Mouse (Mus musculus) intestine, embryonic 14.5 days (tissue): ENCODE measurements at regions not wholly inside any gene's neighbourhood (a gene's known extent, or its start where the extent isn't known, plus 50 kb on each side); places are given as distances from the start of the nearest gene placed in this dataset.

Source experiments
- ATAC-seq: fragments of 200-750 bp; cut with Nextera tagmentation; replicated peaks from 2 replicates; pipeline ENCODE4 v1.8.0; 2017; ENCODE audit warnings: low read depth, moderate number of reproducible peaks, moderate TSS enrichment, moderate library complexity; ENCODE audit not compliant: low FRiP score, low TSS enrichment
- DNase-seq: peaks from one replicate; pipeline ENCODE4 v3.0.0-alpha.2; 2018; ENCODE audit warnings: low spot score
- H3K27ac ChIP-seq: fragments of 300-500 bp; sonication (generic); 2 replicates; pipeline ENCODE4 v1.5.1; 2014; ENCODE audit warnings: low read depth, mild to moderate bottlenecking, control low read depth
- H3K27me3 ChIP-seq: fragments of 300-500 bp; sonication (generic); replicated peaks from 2 replicates; pipeline ENCODE4 v1.6.1; 2014; ENCODE audit warnings: low read length, control low read depth; ENCODE audit not compliant: control insufficient read depth, insufficient read depth
- H3K36me3 ChIP-seq: fragments of 300-500 bp; sonication (generic); 2 replicates; pipeline ENCODE4 v1.6.1; 2014; ENCODE audit warnings: low read length, control low read depth; ENCODE audit not compliant: control insufficient read depth, insufficient read depth
- H3K4me1 ChIP-seq: fragments of 300-500 bp; sonication (generic); replicated peaks from 2 replicates; pipeline ENCODE4 v1.6.1; 2014; ENCODE audit warnings: low read length, control low read depth, mixed read lengths; ENCODE audit not compliant: control insufficient read depth, insufficient read depth
- H3K4me2 ChIP-seq: fragments of 300-500 bp; sonication (generic); 2 replicates; pipeline ENCODE4 v1.6.1; 2014; ENCODE audit warnings: low read length
- H3K4me3 ChIP-seq: fragments of 300-500 bp; sonication (generic); 2 replicates; pipeline ENCODE4 v1.5.1; 2014; ENCODE audit warnings: low read depth, low read length, control low read depth, mixed read lengths
- H3K9ac ChIP-seq: fragments of 300-500 bp; sonication (generic); 2 replicates; pipeline ENCODE4 v1.6.1; 2014; ENCODE audit warnings: mild to moderate bottlenecking, low read length
- H3K9me3 ChIP-seq: fragments of 300-500 bp; sonication (generic); 2 replicates; pipeline ENCODE4 v1.6.1; 2016; ENCODE audit warnings: low read length, control low read depth; ENCODE audit not compliant: control insufficient read depth
- WGBS: fragments of 180-500 bp; shearing (Covaris S2); extraction: QIAGEN DNeasy Blood & Tissue Kit; methylation state at CpG from one replicate; pipeline ENCODE4 v1.1.7; 2014; 5-methylcytosine and 5-hydroxymethylcytosine counted together

- WGBS: 61% methylated on average over 12 of the region's 12 CpGs
- no peaks in the 10 kb centered on the region for H3K9me3 ChIP-seq
- H3K4me3 ChIP-seq: no peak overlapping the region
- ATAC-seq: no peak
- H3K36me3 ChIP-seq: no peaks in the 10 kb centered on the region
- no peak overlapping the region for H3K9ac ChIP-seq
- no peaks in the 10 kb centered on the region for H3K27me3 ChIP-seq
- H3K4me1 ChIP-seq: no peaks in the 10 kb centered on the region
- no peak overlapping the region for H3K4me2 ChIP-seq
- DNase-seq: no peak
- no peak overlapping the region for H3K27ac ChIP-seq
These were observed 51.2 kb upstream of the Rap1b start for GRCm38 (mm10) chr10:117896911-117897643.

- Histone ChIP-seq H3K36me3 (no peaks in the 10 kb centered on the region), H3K4me2 (no peak overlapping the region), H3K9me3 (no peaks in the 10 kb centered on the region), H3K4me3 (no peak overlapping the region), H3K27ac (no peak overlapping the region), H3K9ac (no peak overlapping the region), H3K4me1 (no peaks in the 10 kb centered on the region), H3K27me3 (no peaks in the 10 kb centered on the region)
- WGBS: 80% methylated on average over 5 of the region's 5 CpGs
- DNase-seq (no peak), ATAC-seq (no peak)
These were observed 51.9 kb upstream of the Rap1b start for GRCm38 (mm10) chr10:117897766-117898165.

DNA sequence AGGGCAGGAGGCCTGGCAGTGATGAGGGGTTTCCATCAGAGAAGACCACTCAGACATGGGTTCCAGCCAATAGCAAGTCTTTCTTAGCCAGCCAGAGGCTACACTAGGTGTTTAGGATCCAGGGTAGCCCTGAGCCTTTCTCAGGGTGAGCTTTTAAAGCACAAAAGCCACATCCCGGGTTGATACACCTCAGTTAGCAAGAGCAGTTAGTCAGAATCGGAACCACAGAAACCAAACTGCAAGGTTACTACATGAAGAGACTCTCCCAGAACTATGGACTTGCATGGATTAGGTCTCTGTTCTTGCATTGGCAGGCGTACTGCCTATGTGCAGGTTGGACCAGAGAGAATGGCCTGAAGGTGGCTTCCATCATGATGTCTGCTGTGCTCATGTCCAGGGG lies 52.6 kb upstream of the Rap1b start:
- no peak overlapping the region for H3K27ac ChIP-seq
- H3K4me1 ChIP-seq: no peaks in the 10 kb centered on the region
- ATAC-seq: no peak
- H3K27me3 ChIP-seq: no peaks in the 10 kb centered on the region
- WGBS: 89% methylated on average over 3 of the region's 3 CpGs
- H3K4me2 ChIP-seq: no peak overlapping the region
- no peak overlapping the region for H3K9ac ChIP-seq
- H3K4me3 ChIP-seq: no peak overlapping the region
- H3K36me3 ChIP-seq: no peaks in the 10 kb centered on the region
- no peak for DNase-seq
- no peaks in the 10 kb centered on the region for H3K9me3 ChIP-seq

GRCm38 (mm10) chr10:117899410-117899935 lies 53.6 kb upstream of the Rap1b start:
- no peaks in the 10 kb centered on the region for H3K27me3 ChIP-seq
- H3K4me2 ChIP-seq: no peak overlapping the region
- H3K9ac ChIP-seq: no peak overlapping the region
- DNase-seq (no peak), ATAC-seq (no peak)
- no peak overlapping the region for H3K27ac ChIP-seq
- H3K4me3 ChIP-seq: no peak overlapping the region
- no peaks in the 10 kb centered on the region for H3K9me3 ChIP-seq
- WGBS: 36% methylated on average over 13 of the region's 13 CpGs
- H3K4me1 ChIP-seq: no peaks in the 10 kb centered on the region
- H3K36me3 ChIP-seq: no peaks in the 10 kb centered on the region

- peak; percentile 68 for ATAC-seq
- peak overlapping the region; percentile 33 for H3K4me3 ChIP-seq
- H3K9me3 ChIP-seq: no peaks in the 10 kb centered on the region
- H3K36me3 ChIP-seq: no peaks in the 10 kb centered on the region
- peak; percentile 83 for DNase-seq
- H3K27me3 ChIP-seq: no peaks in the 10 kb centered on the region
- H3K4me1 ChIP-seq: peaks cover 6% of the 10 kb centered on the region; the same call in 1 of the 2 replicates
- peak overlapping the region; percentile 92 for H3K27ac ChIP-seq
- H3K9ac ChIP-seq: peak overlapping the region; percentile 48
- peak overlapping the region; percentile 57 for H3K4me2 ChIP-seq
- 7% methylated on average over 27 of the region's 27 CpGs for WGBS
These were observed 59.9 kb upstream of the Rap1b start for GRCm38 (mm10) chr10:117905666-117906266.

DNA sequence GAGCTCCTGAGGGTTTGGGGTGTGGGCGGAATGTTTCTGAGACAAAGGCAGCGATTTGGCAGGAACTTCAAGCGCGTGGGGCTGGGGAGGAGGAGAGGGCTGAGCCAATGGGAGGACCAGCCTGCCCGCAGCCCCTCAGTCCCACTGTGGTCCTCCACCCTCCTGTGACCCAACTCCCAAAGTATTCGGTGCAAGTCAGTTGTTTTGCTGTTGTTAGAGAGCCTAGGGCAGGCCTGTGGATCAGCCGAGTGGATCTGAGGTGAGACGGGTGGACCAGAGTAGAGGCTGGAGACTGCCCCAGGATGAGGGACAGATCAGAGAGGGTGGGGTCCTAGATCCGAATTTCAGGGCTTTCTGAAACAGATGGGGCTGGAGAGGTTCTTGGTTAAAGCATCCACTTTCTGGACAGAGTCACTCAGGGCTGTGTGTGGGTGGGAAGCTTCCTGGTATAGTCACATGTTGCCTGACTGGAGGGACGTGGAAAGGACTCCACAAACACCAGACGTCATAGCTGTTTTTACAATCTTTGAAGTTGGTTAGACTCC lies 60.5 kb upstream of the Rap1b start:
- DNase-seq (peak; percentile 77), ATAC-seq (peak; percentile 86)
- Histone ChIP-seq H3K4me3 (peak overlapping the region; percentile 33), H3K36me3 (no peaks in the 10 kb centered on the region), H3K9me3 (no peaks in the 10 kb centered on the region), H3K27ac (peak overlapping the region; percentile 92), H3K4me2 (peak overlapping the region; percentile 57), H3K4me1 (peaks cover 6% of the 10 kb centered on the region; the same call in 1 of the 2 replicates), H3K27me3 (no peaks in the 10 kb centered on the region), H3K9ac (peak overlapping the region; percentile 48)
- 20% methylated on average over 11 of the region's 11 CpGs for WGBS

- no peaks in the 10 kb centered on the region for H3K9me3 ChIP-seq
- peaks cover 6% of the 10 kb centered on the region; the same call in 1 of the 2 replicates for H3K4me1 ChIP-seq
- H3K4me2 ChIP-seq: no peak overlapping the region
- H3K27ac ChIP-seq: no peak overlapping the region
- no peak for DNase-seq
- no peak overlapping the region for H3K9ac ChIP-seq
- ATAC-seq: no peak
- WGBS: 64% methylated on average over 16 of the region's 16 CpGs
- no peaks in the 10 kb centered on the region for H3K27me3 ChIP-seq
- H3K36me3 ChIP-seq: no peaks in the 10 kb centered on the region
- H3K4me3 ChIP-seq: no peak overlapping the region
These were observed 62.3 kb upstream of the Rap1b start for GRCm38 (mm10) chr10:117908079-117908675.

DNA sequence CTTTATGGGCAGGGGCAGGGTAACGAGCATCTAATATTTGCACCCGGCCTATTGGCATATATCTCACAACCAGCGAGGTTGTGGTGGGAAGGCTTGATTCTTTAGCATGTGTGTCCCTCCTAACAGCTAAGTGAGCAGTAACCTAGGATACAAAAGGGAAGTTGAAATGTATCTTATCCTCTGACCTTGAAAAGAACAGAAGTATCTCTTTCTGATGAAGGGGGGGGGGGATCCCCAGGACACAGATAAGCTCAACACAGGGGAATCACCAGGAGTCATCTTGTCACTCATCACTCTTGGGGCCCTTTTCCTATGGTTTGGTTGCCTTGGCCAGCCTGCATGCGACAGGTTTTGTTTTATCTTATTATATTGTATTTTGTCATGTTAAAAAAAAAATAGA lies 63.3 kb upstream of the Rap1b start:
- Histone ChIP-seq H3K4me1 (peaks cover 6% of the 10 kb centered on the region; the same call in 1 of the 2 replicates), H3K27ac (no peak overlapping the region), H3K27me3 (no peaks in the 10 kb centered on the region), H3K4me2 (no peak overlapping the region), H3K4me3 (no peak overlapping the region), H3K36me3 (no peaks in the 10 kb centered on the region), H3K9ac (no peak overlapping the region), H3K9me3 (no peaks in the 10 kb centered on the region)
- WGBS: 90% methylated on average over 4 of the region's 4 CpGs
- no peak for ATAC-seq
- no peak for DNase-seq
